Mouse (Mus musculus) limb, embryonic 12.5 days (tissue): ENCODE measurements around the gene Slc3a1. TPM values are rescaled to one million over a fixed set of nuclear protein-coding genes. Genes with fewer than 3 reads are reported as not detected.

Source experiments
- ATAC-seq: fragments of 200-750 bp; cut with Nextera tagmentation; 2 replicates; pipeline ENCODE4 v1.8.0; 2017; ENCODE audit warnings: low read depth, moderate TSS enrichment; ENCODE audit not compliant: insufficient number of reproducible peaks, insufficient read depth, low FRiP score, low TSS enrichment
- H3K27ac ChIP-seq: fragments of 300-500 bp; sonication (generic); 2 replicates; pipeline ENCODE4 v1.5.1; 2016; ENCODE audit warnings: mild to moderate bottlenecking, moderate library complexity
- H3K27me3 ChIP-seq: fragments of 300-500 bp; sonication (generic); 2 replicates; pipeline ENCODE4 v1.6.1; 2016; ENCODE audit warnings: mild to moderate bottlenecking, moderate library complexity
- H3K36me3 ChIP-seq: fragments of 300-500 bp; sonication (generic); 2 replicates; pipeline ENCODE4 v1.6.1; 2016; ENCODE audit warnings: mild to moderate bottlenecking, moderate library complexity
- H3K4me1 ChIP-seq: fragments of 300-500 bp; sonication (generic); replicated peaks from 2 replicates; pipeline ENCODE4 v1.6.1; 2016
- H3K4me2 ChIP-seq: fragments of 300-500 bp; sonication (generic); 2 replicates; pipeline ENCODE4 v1.6.1; 2016; ENCODE audit warnings: mild to moderate bottlenecking, moderate library complexity
- H3K4me3 ChIP-seq: fragments of 300-500 bp; sonication (generic); replicated peaks from 2 replicates; pipeline ENCODE4 v1.5.1; 2016; ENCODE audit warnings: mild to moderate bottlenecking
- H3K9ac ChIP-seq: fragments of 300-500 bp; sonication (generic); replicated peaks from 2 replicates; pipeline ENCODE4 v1.6.1; 2016; ENCODE audit warnings: mild to moderate bottlenecking, moderate library complexity
- H3K9me3 ChIP-seq: fragments of 300-500 bp; sonication (generic); 2 replicates; pipeline ENCODE4 v1.6.1; 2016; ENCODE audit warnings: mild to moderate bottlenecking, moderate library complexity
- WGBS: fragments of 180-500 bp; shearing (Covaris S2); methylation state at CpG from one replicate; pipeline ENCODE4 v1.1.7; 2016; 5-methylcytosine and 5-hydroxymethylcytosine counted together
- polyA plus RNA-seq: library from polyadenylated mRNA; unstranded; fragments of >200 nt; fragmentation: Nextera tagmentation; extraction: Ambion mirVana; gene quantifications from 2 replicates; pipeline ENCODE4 v1.2.1, GENCODE M21; 2016

The Slc3a1 gene
- polyA plus RNA-seq, 1 experiment from 2014 or later: 0.25 TPM

- no peak for ATAC-seq
- Histone ChIP-seq H3K27ac (no peak overlapping the region), H3K4me3 (no peak overlapping the region), H3K4me2 (no peak overlapping the region), H3K9ac (no peak overlapping the region), H3K36me3 (no peaks in the 10 kb centered on the region), H3K9me3 (no peaks in the 10 kb centered on the region), H3K27me3 (no peaks in the 10 kb centered on the region), H3K4me1 (no peaks in the 10 kb centered on the region)
- 88% methylated on average over 8 of the region's 8 CpGs for WGBS
Measured at GRCm38 (mm10) chr17:85113441-85113840, 85.3 kb downstream of the Slc3a1 start.

Other genes with a start within 250 kb of the Slc3a1 start
- 58.1 and 59.1 TPM in 2 replicates for gene Lrpprc, start 237.6 kb upstream of the Slc3a1 start, polyA plus RNA-seq
- gene Ppm1b, start 71.6 kb upstream of the Slc3a1 start, polyA plus RNA-seq: 91.4 and 95.3 TPM in 2 replicates
- gene Prepl, start 61.9 kb downstream of the Slc3a1 start, polyA plus RNA-seq: 28.7 and 30.7 TPM in 2 replicates
- gene Camkmt, start 62.2 kb downstream of the Slc3a1 start, polyA plus RNA-seq: 13.0 and 14.3 TPM in 2 replicates